Mouse (Mus musculus) 3T3-L1 (cell line): ENCODE measurements around the gene Krtap5-2.
A peak's percentile ranks its signal among the peaks of the same experiment; 100 is the strongest.
"Not testable (repeated sequence)": the region's sequence is repeated elsewhere in the genome, so short reads cannot be mapped to it uniquely, and the experiment has no call there.

ENCODE experiments used
- DNase-seq: peaks from one replicate; pipeline ENCODE4 v3.0.0-alpha.2; 2015; ENCODE audit warnings: low read depth, low spot score

Gene Krtap5-2

GRCm38 (mm10) chr7:142175905-142176304, at the start of gene Krtap5-2:
Gene Krtap5-2, minus strand, starts transcription at chr7:142176005.
- not testable (repeated sequence) for DNase-seq

DNA sequence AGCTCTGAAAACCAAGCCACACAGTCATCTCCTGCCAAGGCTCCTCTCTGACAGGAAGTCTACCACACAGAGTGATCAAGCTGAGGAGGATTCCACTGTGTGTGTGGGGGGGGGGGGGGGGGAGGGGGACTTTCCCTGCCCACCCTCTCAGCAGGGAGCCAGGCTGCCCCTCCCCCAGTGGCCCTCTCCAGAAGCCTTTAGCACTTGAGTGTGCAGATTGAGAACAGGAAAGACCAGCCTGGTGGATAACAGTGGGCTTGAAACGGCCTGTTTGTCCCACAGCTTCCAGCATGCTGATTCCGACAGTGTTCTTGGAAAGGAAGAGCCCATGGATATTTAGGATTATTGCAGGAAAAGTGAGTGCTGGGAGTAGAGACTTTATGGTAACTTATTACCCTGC, 48.7 kb upstream of the Krtap5-2 start:
- DNase-seq = no peak

- not testable (repeated sequence) for DNase-seq
These were observed 36.3 kb upstream of the Krtap5-2 start for GRCm38 (mm10) chr7:142212136-142212535.

DNA sequence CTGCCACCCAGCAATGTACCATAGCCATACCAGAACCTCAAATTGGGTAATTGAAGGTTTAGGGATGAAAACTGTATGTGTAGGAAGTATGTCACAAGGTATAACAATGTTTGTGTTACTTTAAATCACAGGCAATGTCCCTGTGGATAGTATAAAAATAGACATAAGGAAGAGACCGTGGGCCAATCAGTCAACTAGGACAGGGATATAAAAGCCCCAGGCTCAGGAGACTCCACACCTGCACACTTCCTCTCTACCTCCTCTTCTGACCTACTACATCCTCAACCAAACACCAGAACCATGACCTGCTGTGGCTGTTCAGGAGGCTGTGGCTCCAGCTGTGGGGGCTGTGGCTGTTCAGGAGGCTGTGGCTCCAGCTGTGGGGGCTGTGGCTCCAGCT, 35.8 kb upstream of the Krtap5-2 start, which contains the start of gene Gm7579:
Gm7579 (plus strand) TSS at position 301 of the 400 bp plus-strand sequence.
- DNase-seq = no peak

DNA sequence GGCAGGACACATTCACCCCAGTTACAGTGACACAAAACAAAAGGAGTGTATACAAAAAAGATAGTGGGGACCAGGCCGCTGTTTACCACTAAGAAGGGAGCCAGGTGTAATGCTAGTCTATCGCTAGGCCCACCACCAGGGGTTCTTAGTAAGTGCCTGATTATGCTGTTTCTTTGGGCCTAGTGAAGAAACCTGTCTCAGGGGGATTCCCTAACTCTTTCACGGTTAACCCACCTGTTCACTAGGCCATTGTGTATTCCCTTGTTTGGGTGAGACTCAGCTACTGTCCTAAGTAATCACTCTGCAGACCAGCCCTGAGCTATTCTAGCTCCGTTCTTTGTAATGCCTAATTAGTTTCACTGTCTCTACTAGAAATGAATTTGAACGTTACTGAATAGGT, 31.1 kb upstream of the Krtap5-2 start:
- not testable (repeated sequence) for DNase-seq

DNA sequence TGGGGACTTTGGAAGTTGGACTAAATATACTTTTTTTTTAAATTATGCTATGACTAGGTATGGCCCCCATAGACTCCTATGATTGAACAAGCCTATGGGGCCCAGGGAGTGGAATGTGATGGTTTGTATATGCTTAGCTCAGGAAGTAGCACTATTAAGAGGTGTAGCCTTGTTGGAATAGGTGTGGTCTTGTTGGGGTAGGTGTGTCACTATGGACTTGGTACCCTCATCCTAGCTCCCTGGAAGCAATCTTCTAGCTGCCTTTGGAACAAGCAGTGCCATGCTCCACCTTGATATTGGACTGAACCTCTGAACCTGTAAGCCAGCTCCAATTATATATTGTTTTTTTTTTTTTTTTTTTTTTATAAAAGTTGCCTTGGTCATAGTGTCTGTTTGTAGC, 29.7 kb upstream of the Krtap5-2 start:
- DNase-seq = no peak

GRCm38 (mm10) chr7:142201064-142201463, 25.3 kb upstream of the Krtap5-2 start, which contains the start of gene Krtap5-3:
Gene Krtap5-3, plus strand, starts transcription at chr7:142201364.
- no peak for DNase-seq

- peak; percentile 27 for DNase-seq
These were observed 22.9 kb upstream of the Krtap5-2 start for GRCm38 (mm10) chr7:142198748-142199147.

- DNase-seq = no peak
These were observed 14.5 kb upstream of the Krtap5-2 start, which contains the start of gene Gm10153 for GRCm38 (mm10) chr7:142190289-142190688. Gene Gm10153, minus strand, starts transcription at chr7:142190389.

- no peak for DNase-seq
These were observed 12.4 kb upstream of the Krtap5-2 start for GRCm38 (mm10) chr7:142188156-142188555.

DNA sequence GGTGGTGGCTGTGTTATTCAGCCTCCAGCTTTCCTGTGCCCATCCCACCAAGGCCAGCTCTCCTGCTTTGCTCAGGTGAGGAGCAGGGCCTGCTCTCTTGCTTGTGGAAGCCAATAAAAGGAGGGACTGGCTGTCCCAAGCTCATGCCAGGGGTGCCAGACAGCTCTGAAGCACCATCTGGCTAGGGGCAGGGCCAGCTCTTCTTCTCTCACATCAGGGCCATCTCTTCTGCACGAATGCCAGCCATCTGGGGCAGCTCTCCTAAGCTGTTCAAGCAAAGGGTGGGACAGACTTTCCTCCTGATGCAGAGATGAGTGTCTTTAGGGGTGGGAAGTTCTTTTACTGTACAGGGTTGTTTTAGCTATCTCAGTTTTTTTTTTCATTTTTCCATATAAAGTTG, 5.2 kb upstream of the Krtap5-2 start:
- no peak for DNase-seq

- no peak for DNase-seq
These were observed 2.9 kb upstream of the Krtap5-2 start for GRCm38 (mm10) chr7:142178685-142179084.

DNA sequence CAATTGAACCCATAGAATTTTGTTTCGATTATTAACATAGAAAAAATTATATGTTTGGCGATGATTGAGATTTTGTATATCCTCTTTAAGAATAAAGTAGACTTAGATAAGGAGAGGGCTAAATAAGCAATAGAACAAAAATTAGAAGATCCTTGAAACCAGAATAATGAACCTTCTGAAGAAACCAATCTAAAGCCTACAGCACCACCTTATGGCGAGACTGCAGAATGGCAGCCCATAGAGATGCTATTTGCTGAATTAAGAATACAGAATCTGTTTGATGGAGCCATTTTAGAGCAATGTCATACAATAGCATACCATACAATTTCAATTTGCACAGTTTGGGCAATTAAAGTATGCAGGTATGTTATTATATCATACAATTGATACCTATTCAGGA, 6.0 kb downstream of the Krtap5-2 start:
- DNase-seq = peak; percentile 62

GRCm38 (mm10) chr7:142165639-142166038, 10.2 kb downstream of the Krtap5-2 start, which contains the start of gene Gm4553:
Gene Gm4553, minus strand, starts transcription at chr7:142165739.
- DNase-seq = not testable (repeated sequence)

DNA sequence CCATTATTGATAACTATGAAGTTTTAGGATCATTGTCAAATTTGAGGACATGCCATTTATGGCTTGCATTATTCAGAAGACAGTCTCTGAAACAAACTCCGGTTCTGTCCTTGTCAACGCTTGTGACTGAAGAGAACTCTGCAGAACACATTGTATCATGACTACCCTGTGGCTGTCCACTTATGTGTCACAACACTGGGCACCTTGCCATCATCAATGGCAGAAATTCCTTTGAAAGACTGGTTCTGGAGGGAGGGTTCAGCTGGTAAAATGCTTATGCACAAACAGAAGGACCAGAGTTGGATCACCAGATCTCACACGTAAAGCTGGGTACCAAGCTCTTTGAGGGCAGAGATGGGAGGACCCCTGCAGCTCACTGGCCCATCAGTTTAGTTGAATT, 16.4 kb downstream of the Krtap5-2 start:
- DNase-seq = no peak

DNA sequence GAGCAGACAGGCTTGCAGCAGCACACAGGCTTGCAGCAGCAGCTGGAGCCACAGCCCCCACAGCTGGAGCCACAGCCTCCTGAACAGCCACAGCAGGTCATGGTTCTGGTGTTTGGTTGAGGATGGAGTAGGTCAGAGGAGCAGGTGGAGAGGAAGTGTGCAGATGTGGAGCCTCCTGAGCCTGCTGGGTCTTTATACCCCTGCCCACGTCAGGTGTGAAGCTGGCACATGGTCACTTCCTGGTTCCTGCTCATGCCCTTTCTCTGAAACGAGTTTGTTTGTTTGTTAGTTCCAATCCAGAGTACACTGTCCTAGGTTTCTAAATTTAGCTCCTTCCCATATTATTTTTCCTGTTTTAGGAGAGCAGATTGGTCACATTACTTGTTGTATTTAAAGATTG, 18.8 kb downstream of the Krtap5-2 start, which contains the start of gene Gm29735:
Gm29735 (minus strand) TSS at position 101 of the 400 bp plus-strand sequence.
- not testable (repeated sequence) for DNase-seq

DNA sequence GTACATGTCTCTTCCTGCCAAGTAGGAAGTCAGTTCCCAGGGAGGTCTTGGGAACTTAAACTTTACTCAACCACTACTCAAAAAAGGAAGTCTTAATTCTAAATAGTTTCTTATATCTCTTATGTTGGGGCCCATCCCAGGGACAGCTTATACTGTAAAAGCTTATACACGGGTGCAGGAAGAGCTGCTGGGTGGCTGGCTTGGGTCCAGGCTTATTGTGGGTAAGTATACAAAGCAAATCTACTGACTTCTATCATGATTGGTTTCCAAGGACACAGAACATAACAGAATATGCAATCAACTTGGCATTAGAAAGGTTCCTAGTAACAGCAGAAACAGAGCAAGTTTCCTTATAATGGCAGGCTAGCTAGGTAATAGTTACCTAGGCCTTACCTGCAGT, 20.5 kb downstream of the Krtap5-2 start:
- DNase-seq = no peak

GRCm38 (mm10) chr7:142152191-142152590, 23.6 kb downstream of the Krtap5-2 start:
- DNase-seq = no peak

DNA sequence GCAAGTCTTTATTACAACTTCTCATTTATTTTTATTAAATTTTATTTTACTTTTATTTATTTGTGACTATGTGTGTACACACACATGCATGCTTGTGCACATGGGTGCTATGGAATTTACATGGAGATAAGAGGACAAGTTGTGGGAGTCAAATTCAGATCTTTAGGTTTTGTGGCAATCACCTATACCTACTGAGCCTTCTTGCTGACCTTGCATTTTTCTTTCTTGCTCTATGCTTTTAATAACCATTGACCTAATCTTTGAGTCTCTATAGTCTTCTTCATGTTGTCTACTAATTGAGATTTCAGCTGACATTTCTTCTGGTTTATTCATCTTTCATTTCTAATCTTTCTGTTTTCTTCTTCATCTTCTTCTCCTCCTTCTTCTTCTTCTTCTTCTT, 27.2 kb downstream of the Krtap5-2 start:
- no peak for DNase-seq

GRCm38 (mm10) chr7:142146033-142146432, 29.8 kb downstream of the Krtap5-2 start:
- peak; percentile 71 for DNase-seq

GRCm38 (mm10) chr7:142145413-142145940, 30.3 kb downstream of the Krtap5-2 start:
- no peak for DNase-seq

DNA sequence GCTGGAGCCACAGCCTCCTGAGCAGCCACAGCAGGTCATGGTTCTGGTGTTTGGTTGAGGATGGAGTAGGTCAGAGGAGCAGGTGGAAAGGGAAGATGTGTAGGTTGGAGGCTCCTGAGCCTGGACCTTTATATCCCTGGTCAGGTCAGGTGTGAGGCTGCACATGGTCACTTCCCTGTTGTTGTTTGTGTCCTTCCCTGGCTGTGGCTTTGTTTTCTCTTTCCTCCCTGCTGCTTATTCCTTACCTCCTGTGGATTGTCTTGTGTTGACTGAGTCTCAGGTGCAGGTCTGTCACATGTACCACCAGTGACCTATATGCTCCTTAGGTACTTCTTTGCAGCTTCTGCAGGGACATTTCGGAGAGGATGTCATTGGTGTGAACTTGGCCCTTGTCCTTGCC, 31.3 kb downstream of the Krtap5-2 start, which contains the start of gene Gm45337:
Gm45337 (minus strand) TSS at position 101 of the 400 bp plus-strand sequence.
- no peak for DNase-seq

- DNase-seq = peak; percentile 79
These were observed 32.2 kb downstream of the Krtap5-2 start for GRCm38 (mm10) chr7:142143506-142144010.
